ENCODE assay signal across 15 mouse cellular contexts in genomic region chr7:80542139-80542831, GRCm38 (mm10). TPM values are rescaled to one million over a fixed set of nuclear protein-coding genes. Genes with fewer than 3 reads are reported as not detected.
DNase-seq lines count a peak whose midpoint lies in the region; ATAC-seq and TF ChIP-seq lines count a peak whose summit lies in the region.
"Had no signal": no experiment of that assay in that cellular context is flagged by ENCODE, and none has a peak within 500 bp of the region (broad histone marks: within the 10 kb centered on the region; RNA-seq: fewer than 3 reads in every experiment).

No protein-coding gene starts in this region.

- H3K9me3 ChIP-seq in liver, embryonic 11.5 days (ENCODE audit: control insufficient read depth, low read length) = no peaks in the 10 kb centered on the region
- H3K9me3 ChIP-seq: limb, embryonic 15.5 days; midbrain, embryonic 13.5 days had no signal

- DNase-seq in 416B (ENCODE audit: low read depth) = peak; percentile 26
- peak; percentile 49 for DNase-seq in c-Kit-negative CD71-positive TER-119-positive erythroid progenitor cells, embryonic 14.5 days (ENCODE audit: low read depth, low spot score)
- DNase-seq in liver, embryonic 11.5 days (ENCODE audit: low spot score) = no peak
- DNase-seq in lung, postnatal 36 days = no peak
- no peak for DNase-seq in left cerebral cortex, adult 18-20 months (ENCODE audit: low spot score in 2 of 2)
- DNase-seq in left cerebral cortex, adult 2 months (ENCODE audit: extremely low spot score in 1 of 2, low spot score in 2 of 2) = no peak
- DNase-seq: cerebellum, postnatal 25 days; gastrocnemius, adult 2 months; lung, postnatal 14 days; thymus, postnatal 4 days had no signal

- WGBS in liver, embryonic 11.5 days = 58% methylated on average over 7 of the region's 7 CpGs

- no peaks in the 10 kb centered on the region for H3K27me3 ChIP-seq in liver, embryonic 11.5 days (replicated peaks; ENCODE audit: control insufficient read depth, insufficient read depth, low read length)
- H3K27me3 ChIP-seq: limb, embryonic 15.5 days had no signal

- H3K4me2 ChIP-seq in liver, embryonic 11.5 days = peak overlapping the region; percentile 46
- H3K4me2 ChIP-seq: limb, embryonic 15.5 days; midbrain, embryonic 13.5 days had no signal

- H3K9ac ChIP-seq in liver, embryonic 11.5 days (ENCODE audit: low read depth, low read length) = no peak overlapping the region
- H3K9ac ChIP-seq: limb, embryonic 15.5 days; midbrain, embryonic 13.5 days had no signal

- H3K36me3 ChIP-seq in liver, embryonic 11.5 days (ENCODE audit: control insufficient read depth, insufficient read depth, low read length) = no peaks in the 10 kb centered on the region
- H3K36me3 ChIP-seq: limb, embryonic 15.5 days; midbrain, embryonic 13.5 days had no signal

- H3K27ac ChIP-seq in liver, embryonic 11.5 days (ENCODE audit: low read depth, low read length) = peak overlapping the region; percentile 72
- no peak overlapping the region for H3K27ac ChIP-seq in left cerebral cortex, adult 2 months
- H3K27ac ChIP-seq: gastrocnemius, adult 2 months; limb, embryonic 15.5 days; midbrain, embryonic 13.5 days had no signal

- no peak overlapping the region for H3K4me3 ChIP-seq in liver, embryonic 11.5 days (ENCODE audit: low read depth, low read length)
- no peak overlapping the region for H3K4me3 ChIP-seq in left cerebral cortex, adult 2 months
- H3K4me3 ChIP-seq: gastrocnemius, adult 2 months; limb, embryonic 15.5 days; midbrain, embryonic 13.5 days had no signal

- no peak for TF ChIP-seq CTCF in left cerebral cortex, adult 2 months (IDR thresholded peaks at IDR 0.05)

- peaks cover 20% of the 10 kb centered on the region for H3K4me1 ChIP-seq in liver, embryonic 11.5 days (replicated peaks; ENCODE audit: control insufficient read depth, insufficient read depth, low read length)
- H3K4me1 ChIP-seq: limb, embryonic 15.5 days; midbrain, embryonic 13.5 days had no signal

- intact Hi-C loops in left cerebral cortex, adult 2 months (cut with DNase I) = no loop called here

- peak; percentile 96 for ATAC-seq in liver, embryonic 11.5 days (replicated peaks; ENCODE audit: low FRiP score)
- peak; percentile 83 for ATAC-seq in megakaryocyte progenitor cell, adult 5-6 weeks (replicated peaks; ENCODE audit: poor library complexity)
- ATAC-seq: forebrain, embryonic 16.5 days; inflammation-experienced regulatory T-cells, adult 6 months; midbrain, embryonic 13.5 days had no signal

RNA-seq across cellular contexts. Expression of gene Blm, which starts 7.4 kb away (rescaled TPM):
- 54.8 and 58.3 TPM in 2 replicates for polyA plus RNA-seq in liver, embryonic 11.5 days (2014; fragmentation: Nextera tagmentation; extraction: Ambion mirVana)
- total RNA-seq in megakaryocyte progenitor cell, adult 5-6 weeks (2015) = 60.4 and 76.5 TPM in 2 replicates
- total RNA-seq in megakaryocyte progenitor cell, adult 5-6 weeks (2017) = 36.9 and 56.7 TPM in 2 replicates
- 1 to 10 TPM; 4.4 to 4.6 TPM for total RNA-seq in left cerebral cortex, adult 18-20 months (2021)
- total RNA-seq in left cerebral cortex, adult 2 months (2021) = 1 to 10 TPM; 2.9 to 6.9 TPM

Comparison
In these comparisons a context has a peak if more than half of its experiments do, and no peak if none do; other contexts are left out.
1. DNase-seq: peak in 416B (single experiment) and c-Kit-negative CD71-positive TER-119-positive erythroid progenitor cells, embryonic 14.5 days (single experiment); none in liver, embryonic 11.5 days (single experiment), lung, postnatal 36 days (single experiment), left cerebral cortex, adult 18-20 months (0 of 2) and left cerebral cortex, adult 2 months (0 of 2).
2. RNA of gene Blm, which starts 7.4 kb away (total RNA-seq): 36.9 to 76.5 TPM in megakaryocyte progenitor cell, adult 5-6 weeks; 2.9 to 6.9 TPM in left cerebral cortex, adult 2 months and 4.4 to 4.6 TPM in left cerebral cortex, adult 18-20 months; every median in the first group is over 4 times any median in the second.